Mouse (Mus musculus): ENCODE results near the gene Mta3.

GRCm38 (mm10) chr17:83740135-83740676 is 34.2 kb downstream of the Mta3 start:
- no peak for TF ChIP-seq CTCF (IDR thresholded peaks at IDR 0.05; ENCODE audit: control insufficient read depth, insufficient read depth, insufficient read length)
- TF ChIP-seq MAX (IDR thresholded peaks at IDR 0.05) = no peak

Measured in C2C12 (cell line).